Mouse (Mus musculus): Measurements from ENCODE around the gene Entpd7.
A peak's percentile ranks its signal among the peaks of the same experiment; 100 is the strongest.

Entpd7 gene

DNA sequence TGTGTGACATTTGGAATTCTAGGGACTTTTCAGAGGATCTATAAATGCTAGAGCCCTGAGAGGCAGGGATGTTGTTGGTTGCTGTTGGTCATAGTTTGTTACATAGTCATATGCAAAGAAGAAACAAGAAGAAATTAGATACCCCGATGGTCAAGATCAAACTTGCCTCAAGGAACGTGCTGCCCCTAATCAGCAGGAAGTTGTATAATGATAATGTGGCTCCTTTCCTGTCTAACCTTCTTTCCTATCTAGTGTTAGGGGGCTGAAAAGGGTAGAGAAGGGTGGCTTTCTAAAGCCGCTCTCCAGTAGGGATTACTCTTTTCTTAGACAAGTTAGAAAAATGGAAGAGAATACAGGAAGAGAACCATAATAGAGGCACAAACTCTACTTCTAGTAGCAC lies 56.3 kb downstream of the Entpd7 start:
- Histone ChIP-seq H3K4me3 (replicated peaks; ENCODE audit: low read length) (no peak overlapping the region), H3K9me3 (ENCODE audit: low read length) (no peaks in the 10 kb centered on the region), H3K4me1 (replicated peaks; ENCODE audit: low read depth, low read length) (no peaks in the 10 kb centered on the region), H3K27me3 (ENCODE audit: insufficient read depth, low read length) (no peaks in the 10 kb centered on the region), H3K36me3 (ENCODE audit: insufficient read depth, low read length) (peaks cover 97% of the 10 kb centered on the region)
- TF ChIP-seq NANOG (IDR thresholded peaks at IDR 0.05; ENCODE audit: borderline replicate concordance, low read length) (no peak), CTCF (conservative IDR thresholded peaks at IDR 0.05; ENCODE audit: low read length) (no peak)

- Histone ChIP-seq H3K27me3 (ENCODE audit: insufficient read depth, low read length) (no peaks in the 10 kb centered on the region), H3K4me3 (replicated peaks; ENCODE audit: low read length) (no peak overlapping the region), H3K4me1 (replicated peaks; ENCODE audit: low read depth, low read length) (peaks cover 10% of the 10 kb centered on the region), H3K36me3 (ENCODE audit: insufficient read depth, low read length) (peaks cover 83% of the 10 kb centered on the region), H3K9me3 (ENCODE audit: low read length) (no peaks in the 10 kb centered on the region)
- no peak for TF ChIP-seq POU5F1 (IDR thresholded peaks at IDR 0.05; ENCODE audit: borderline replicate concordance, low read length)
- no peak for TF ChIP-seq NANOG (IDR thresholded peaks at IDR 0.05; ENCODE audit: borderline replicate concordance, low read length)
- TF ChIP-seq CTCF (conservative IDR thresholded peaks at IDR 0.05; ENCODE audit: low read length), result no peak
These were observed 58.4 kb downstream of the Entpd7 start for GRCm38 (mm10) chr19:43747877-43748276.

GRCm38 (mm10) chr19:43750008-43750407 lies 60.5 kb downstream of the Entpd7 start:
- Histone ChIP-seq H3K9me3 (ENCODE audit: low read length) (no peaks in the 10 kb centered on the region), H3K4me3 (replicated peaks; ENCODE audit: low read length) (no peak overlapping the region), H3K36me3 (ENCODE audit: insufficient read depth, low read length) (peaks cover 63% of the 10 kb centered on the region), H3K27me3 (ENCODE audit: insufficient read depth, low read length) (no peaks in the 10 kb centered on the region), H3K4me1 (replicated peaks; ENCODE audit: low read depth, low read length) (peaks cover 15% of the 10 kb centered on the region)
- TF ChIP-seq CTCF (conservative IDR thresholded peaks at IDR 0.05; ENCODE audit: low read length), result no peak
- no peak for TF ChIP-seq POU5F1 (IDR thresholded peaks at IDR 0.05; ENCODE audit: borderline replicate concordance, low read length)
- no peak for TF ChIP-seq NANOG (IDR thresholded peaks at IDR 0.05; ENCODE audit: borderline replicate concordance, low read length)

GRCm38 (mm10) chr19:43752489-43753225 lies 63.2 kb downstream of the Entpd7 start, which contains the start of the genes Cutc and Cox15:
TSS of gene Cutc (plus strand) at chr19:43752996.
TSS of gene Cox15 (minus strand) at chr19:43753000.
- Histone ChIP-seq H3K4me3 (replicated peaks; ENCODE audit: low read length) (peak within 1 kb of the TSS; percentile 93), H3K27me3 (ENCODE audit: insufficient read depth, low read length) (no peaks in the 10 kb centered on the region), H3K36me3 (ENCODE audit: insufficient read depth, low read length) (peaks cover 36% of the 10 kb centered on the region), H3K4me1 (replicated peaks; ENCODE audit: low read depth, low read length) (peaks cover 15% of the 10 kb centered on the region), H3K9me3 (ENCODE audit: low read length) (no peaks in the 10 kb centered on the region)
- TF ChIP-seq CTCF (conservative IDR thresholded peaks at IDR 0.05; ENCODE audit: low read length) (no peak), POU5F1 (IDR thresholded peaks at IDR 0.05; ENCODE audit: borderline replicate concordance, low read length) (no peak), NANOG (IDR thresholded peaks at IDR 0.05; ENCODE audit: borderline replicate concordance, low read length) (no peak)

GRCm38 (mm10) chr19:43753226-43753835 lies 63.9 kb downstream of the Entpd7 start:
- H3K4me3 ChIP-seq (replicated peaks; ENCODE audit: low read length), result peak overlapping the region; percentile 93
- H3K36me3 ChIP-seq (ENCODE audit: insufficient read depth, low read length), result peaks cover 29% of the 10 kb centered on the region
- no peaks in the 10 kb centered on the region for H3K27me3 ChIP-seq (ENCODE audit: insufficient read depth, low read length)
- no peaks in the 10 kb centered on the region for H3K9me3 ChIP-seq (ENCODE audit: low read length)
- peaks cover 15% of the 10 kb centered on the region for H3K4me1 ChIP-seq (replicated peaks; ENCODE audit: low read depth, low read length)
- peak; percentile 56 for TF ChIP-seq CTCF (conservative IDR thresholded peaks at IDR 0.05; ENCODE audit: low read length)
- TF ChIP-seq POU5F1 (IDR thresholded peaks at IDR 0.05; ENCODE audit: borderline replicate concordance, low read length), result no peak
- TF ChIP-seq NANOG (IDR thresholded peaks at IDR 0.05; ENCODE audit: borderline replicate concordance, low read length), result no peak

GRCm38 (mm10) chr19:43754237-43754636 lies 64.8 kb downstream of the Entpd7 start:
- H3K36me3 ChIP-seq (ENCODE audit: insufficient read depth, low read length), result peaks cover 20% of the 10 kb centered on the region
- no peaks in the 10 kb centered on the region for H3K9me3 ChIP-seq (ENCODE audit: low read length)
- peaks cover 15% of the 10 kb centered on the region for H3K4me1 ChIP-seq (replicated peaks; ENCODE audit: low read depth, low read length)
- H3K27me3 ChIP-seq (ENCODE audit: insufficient read depth, low read length), result no peaks in the 10 kb centered on the region
- H3K4me3 ChIP-seq (replicated peaks; ENCODE audit: low read length), result no peak overlapping the region
- TF ChIP-seq NANOG (IDR thresholded peaks at IDR 0.05; ENCODE audit: borderline replicate concordance, low read length) (no peak), CTCF (conservative IDR thresholded peaks at IDR 0.05; ENCODE audit: low read length) (no peak), POU5F1 (IDR thresholded peaks at IDR 0.05; ENCODE audit: borderline replicate concordance, low read length) (no peak)

DNA sequence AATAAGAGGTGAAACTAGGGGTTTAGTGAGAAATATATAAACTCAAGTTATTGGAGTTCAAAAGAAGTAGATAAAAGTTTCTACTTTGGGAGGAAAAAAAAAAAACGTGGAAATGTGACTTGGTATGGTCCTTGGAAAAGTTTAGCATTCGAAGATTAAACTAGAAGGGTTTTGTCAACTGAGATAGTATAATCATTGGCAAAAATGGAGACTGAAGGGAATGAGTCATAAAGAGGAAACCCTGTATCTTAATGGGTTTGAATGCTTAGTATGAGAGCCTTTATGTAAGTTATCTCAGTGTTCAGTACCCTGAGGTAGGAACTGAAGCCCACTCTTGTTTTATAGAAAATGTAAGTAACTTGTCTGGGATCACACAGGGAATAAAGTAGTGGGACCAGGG lies 65.4 kb downstream of the Entpd7 start:
- Histone ChIP-seq H3K4me1 (replicated peaks; ENCODE audit: low read depth, low read length) (peaks cover 15% of the 10 kb centered on the region), H3K4me3 (replicated peaks; ENCODE audit: low read length) (no peak overlapping the region), H3K36me3 (ENCODE audit: insufficient read depth, low read length) (peaks cover 15% of the 10 kb centered on the region), H3K27me3 (ENCODE audit: insufficient read depth, low read length) (no peaks in the 10 kb centered on the region), H3K9me3 (ENCODE audit: low read length) (no peaks in the 10 kb centered on the region)
- TF ChIP-seq NANOG (IDR thresholded peaks at IDR 0.05; ENCODE audit: borderline replicate concordance, low read length) (no peak), POU5F1 (IDR thresholded peaks at IDR 0.05; ENCODE audit: borderline replicate concordance, low read length) (no peak), CTCF (conservative IDR thresholded peaks at IDR 0.05; ENCODE audit: low read length) (no peak)

DNA sequence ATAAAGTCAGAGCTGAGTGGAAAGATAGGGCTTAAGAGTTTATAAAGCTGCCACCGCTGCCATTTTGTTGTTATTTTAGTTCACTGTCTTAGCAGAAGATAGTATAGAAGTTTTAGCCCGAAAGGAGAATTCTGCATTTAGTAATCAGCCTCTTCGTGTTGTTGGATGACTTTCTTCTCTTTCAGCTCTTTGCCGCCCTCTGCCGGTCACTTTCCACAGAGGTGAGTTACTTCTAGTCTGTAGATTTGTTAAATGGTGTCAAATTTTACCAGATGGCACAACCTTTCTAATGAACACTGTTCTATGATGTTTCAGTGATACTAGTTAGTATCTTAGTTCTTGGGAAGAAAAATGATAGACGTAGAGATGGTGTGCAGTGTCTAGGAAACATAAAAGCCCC lies 71.0 kb downstream of the Entpd7 start:
- H3K9me3 ChIP-seq (ENCODE audit: low read length), result no peaks in the 10 kb centered on the region
- TF ChIP-seq NANOG (IDR thresholded peaks at IDR 0.05; ENCODE audit: borderline replicate concordance, low read length) (no peak), POU5F1 (IDR thresholded peaks at IDR 0.05; ENCODE audit: borderline replicate concordance, low read length) (no peak), CTCF (conservative IDR thresholded peaks at IDR 0.05; ENCODE audit: low read length) (peak; percentile 67)
- no peaks in the 10 kb centered on the region for H3K4me1 ChIP-seq (replicated peaks; ENCODE audit: low read depth, low read length)
- H3K27me3 ChIP-seq (ENCODE audit: insufficient read depth, low read length), result no peaks in the 10 kb centered on the region
- no peak overlapping the region for H3K4me3 ChIP-seq (replicated peaks; ENCODE audit: low read length)
- H3K36me3 ChIP-seq (ENCODE audit: insufficient read depth, low read length), result no peaks in the 10 kb centered on the region

Measured in E14TG2a.4 (cell line).